7 mouse cellular contexts compared by ENCODE assay signal in genomic region chr2:180967010-180967763, GRCm38 (mm10). TPM values are rescaled to one million over a fixed set of nuclear protein-coding genes. Genes with fewer than 3 reads are reported as not detected.
A peak's percentile ranks its signal among the peaks of the same experiment; 100 is the strongest.
DNase-seq lines count a peak whose midpoint lies in the region; ATAC-seq and TF ChIP-seq lines count a peak whose summit lies in the region.

TSS of gene Arfgap1 (plus strand) at chr2:180967225.

- H3K27me3 ChIP-seq in embryonic facial prominence, embryonic 10.5 days (replicated peaks; ENCODE audit: low read depth, poor library complexity, severe bottlenecking) = no peaks in the 10 kb centered on the region
- H3K27me3 ChIP-seq in intestine, postnatal 0 days (replicated peaks; ENCODE audit: control insufficient read depth, insufficient read depth, low read length) = no peaks in the 10 kb centered on the region
- no peaks in the 10 kb centered on the region for H3K27me3 ChIP-seq in midbrain, embryonic 12.5 days
- H3K27me3 ChIP-seq in small intestine, adult 2 months (ENCODE audit: control insufficient read depth, insufficient read depth, low read length) = no peaks in the 10 kb centered on the region

- peak; percentile 77 for TF ChIP-seq POLR2A in small intestine, adult 2 months (IDR thresholded peaks at IDR 0.05; ENCODE audit: low read depth, low read length)

- H3K4me3 ChIP-seq in embryonic facial prominence, embryonic 10.5 days = peak within 1 kb of the TSS; percentile 96
- peak within 1 kb of the TSS; percentile 86 for H3K4me3 ChIP-seq in intestine, postnatal 0 days (ENCODE audit: low read depth, low read length)
- H3K4me3 ChIP-seq in midbrain, embryonic 12.5 days = peak within 1 kb of the TSS; percentile 92
- H3K4me3 ChIP-seq in small intestine, adult 2 months (ENCODE audit: low read depth, low read length) = peak within 1 kb of the TSS; percentile 96

- peak; percentile 96 for DNase-seq in adrenal gland, postnatal 10 days
- peak; percentile 91 for DNase-seq in embryonic facial prominence, embryonic 10.5 days (ENCODE audit: low spot score)
- peak; percentile 49 for DNase-seq in gonadal fat pad, adult 2 months (ENCODE audit: low read depth)
- DNase-seq in left cerebral cortex, postnatal 4 days = peak; percentile 95

- TF ChIP-seq CTCF in intestine, postnatal 0 days (IDR thresholded peaks at IDR 0.05; ENCODE audit: low read depth) = peak; percentile 28; the same call in 1 of the 2 replicates
- no peak for TF ChIP-seq CTCF in small intestine, adult 2 months (IDR thresholded peaks at IDR 0.05; ENCODE audit: extremely low read depth, insufficient read length, insufficient replicate concordance, low read depth, low read length)

- H3K4me1 ChIP-seq in embryonic facial prominence, embryonic 10.5 days = peaks cover 29% of the 10 kb centered on the region
- 0 out of 2 replicates have a peak, but pooled peaks cover 10% of the 10 kb centered on the region for H3K4me1 ChIP-seq in intestine, postnatal 0 days (replicated peaks; ENCODE audit: control insufficient read depth, insufficient read depth, low read length)
- peaks cover 18% of the 10 kb centered on the region for H3K4me1 ChIP-seq in midbrain, embryonic 12.5 days
- H3K4me1 ChIP-seq in small intestine, adult 2 months (ENCODE audit: control insufficient read depth, insufficient read depth, insufficient read length, low read length) = peaks cover 18% of the 10 kb centered on the region; the same call in 1 of the 2 replicates

- intact Hi-C loops in left cerebral cortex, postnatal 4 days (cut with DNase I) = no loop called here

- H3K9ac ChIP-seq in intestine, postnatal 0 days (ENCODE audit: low read depth, low read length) = peak within 1 kb of the TSS; percentile 97
- H3K9ac ChIP-seq in midbrain, embryonic 12.5 days (replicated peaks) = peak within 1 kb of the TSS; percentile 97

- peak; percentile 72 for ATAC-seq in intestine, postnatal 0 days
- ATAC-seq in midbrain, embryonic 12.5 days (ENCODE audit: low FRiP score, low read depth) = peak; percentile 87

- peak within 1 kb of the TSS; percentile 87 for H3K4me2 ChIP-seq in intestine, postnatal 0 days (replicated peaks; ENCODE audit: low read depth)
- peak within 1 kb of the TSS; percentile 97 for H3K4me2 ChIP-seq in midbrain, embryonic 12.5 days (replicated peaks)

- under 1% methylated on average over 57 of the region's 57 CpGs for whole genome bisulfite sequencing in embryonic facial prominence, embryonic 10.5 days
- WGBS in intestine, postnatal 0 days = under 1% methylated on average over 57 of the region's 57 CpGs
- under 1% methylated on average over 57 of the region's 57 CpGs for WGBS in midbrain, embryonic 12.5 days
- under 1% methylated on average over 57 of the region's 57 CpGs for WGBS in small intestine, adult 2 months

- peak within 1 kb of the TSS; percentile 88 for H3K27ac ChIP-seq in embryonic facial prominence, embryonic 10.5 days (replicated peaks)
- H3K27ac ChIP-seq in intestine, postnatal 0 days (ENCODE audit: low read depth, low read length) = peak within 1 kb of the TSS; percentile 92
- peak within 1 kb of the TSS; percentile 90 for H3K27ac ChIP-seq in midbrain, embryonic 12.5 days (replicated peaks)
- H3K27ac ChIP-seq in small intestine, adult 2 months (ENCODE audit: insufficient read depth, low read depth, low read length) = peak within 1 kb of the TSS; percentile 99

- peaks cover 33% of the 10 kb centered on the region for H3K36me3 ChIP-seq in embryonic facial prominence, embryonic 10.5 days (replicated peaks)
- H3K36me3 ChIP-seq in intestine, postnatal 0 days (ENCODE audit: control insufficient read depth, insufficient read depth) = peaks cover 27% of the 10 kb centered on the region
- peaks cover 21% of the 10 kb centered on the region for H3K36me3 ChIP-seq in midbrain, embryonic 12.5 days
- peaks cover 18% of the 10 kb centered on the region for H3K36me3 ChIP-seq in small intestine, adult 2 months (ENCODE audit: control insufficient read depth, insufficient read depth, low read length)

- H3K9me3 ChIP-seq in embryonic facial prominence, embryonic 10.5 days = no peaks in the 10 kb centered on the region
- H3K9me3 ChIP-seq in intestine, postnatal 0 days (ENCODE audit: control insufficient read depth) = no peaks in the 10 kb centered on the region
- H3K9me3 ChIP-seq in midbrain, embryonic 12.5 days = no peaks in the 10 kb centered on the region

RNA-seq across cellular contexts. Expression of gene Arfgap1, which starts in this region (rescaled TPM):
- total RNA-seq in adrenal gland, postnatal 10 days (2021) = 10 to 100 TPM; 52.2 to 63.2 TPM
- polyA plus RNA-seq in embryonic facial prominence, embryonic 10.5 days (2016; fragmentation: Nextera tagmentation; extraction: Ambion mirVana) = 87.3 and 87.7 TPM in 2 replicates
- polyA plus RNA-seq in gonadal fat pad, adult 2 months (2012; rRNA removed) = 85.3 and 109 TPM in 2 replicates
- polyA plus RNA-seq in intestine, postnatal 0 days (2015; fragmentation: Nextera tagmentation; extraction: Ambion mirVana) = 44.0 and 51.9 TPM in 2 replicates
- 100 to 1,000 TPM; 103 to 119 TPM for total RNA-seq in left cerebral cortex, postnatal 4 days (2021)
- polyA plus RNA-seq in midbrain, embryonic 12.5 days (2016; fragmentation: Nextera tagmentation; extraction: Ambion mirVana) = 86.3 and 97.4 TPM in 2 replicates
- 30.2 and 47.9 TPM in 2 replicates for polyA plus RNA-seq in small intestine, adult 2 months (2012; rRNA removed)

Comparison
In these comparisons a context has a peak if more than half of its experiments do, and no peak if none do; other contexts are left out.
1. Peak in every context shown above with its lines: DNase-seq, ATAC-seq, H3K4me3 ChIP-seq and H3K27ac ChIP-seq.